Comparison of ENCODE assay signal across 7 mouse cellular contexts in genomic region chr16:90220892-90221431, GRCm38 (mm10). TPM values are rescaled to one million over a fixed set of nuclear protein-coding genes. Genes with fewer than 3 reads are reported as not detected.
A peak's percentile ranks its signal among the peaks of the same experiment; 100 is the strongest.
DNase-seq lines count a peak whose midpoint lies in the region; ATAC-seq and TF ChIP-seq lines count a peak whose summit lies in the region.

No protein-coding gene starts in this region.

- no peak for TF ChIP-seq POLR2A in small intestine, adult 2 months (IDR thresholded peaks at IDR 0.05; ENCODE audit: low read depth, low read length)

- no peaks in the 10 kb centered on the region for H3K9me3 ChIP-seq in forebrain, embryonic 15.5 days
- H3K9me3 ChIP-seq in intestine, embryonic 14.5 days (ENCODE audit: control insufficient read depth, low read length), result no peaks in the 10 kb centered on the region

- peak; percentile 53 for ATAC-seq in forebrain, embryonic 15.5 days (replicated peaks)
- peak; percentile 89 for ATAC-seq in intestine, embryonic 14.5 days (replicated peaks; ENCODE audit: low FRiP score, low TSS enrichment, low read depth)

- H3K4me3 ChIP-seq in forebrain, embryonic 15.5 days, result peak overlapping the region; percentile 97
- peak overlapping the region; percentile 88 for H3K4me3 ChIP-seq in intestine, embryonic 14.5 days (ENCODE audit: low read depth, low read length)
- H3K4me3 ChIP-seq in macrophage (ENCODE audit: inconsistent target), result peak overlapping the region; percentile 72
- H3K4me3 ChIP-seq in small intestine, adult 2 months (ENCODE audit: low read depth, low read length), result peak overlapping the region; percentile 80

- no peaks in the 10 kb centered on the region for H3K27me3 ChIP-seq in forebrain, embryonic 15.5 days
- no peaks in the 10 kb centered on the region for H3K27me3 ChIP-seq in intestine, embryonic 14.5 days (replicated peaks; ENCODE audit: control insufficient read depth, insufficient read depth, low read length)
- H3K27me3 ChIP-seq in small intestine, adult 2 months (ENCODE audit: control insufficient read depth, insufficient read depth, low read length), result no peaks in the 10 kb centered on the region

- no peak for TF ChIP-seq CTCF in small intestine, adult 2 months (IDR thresholded peaks at IDR 0.05; ENCODE audit: extremely low read depth, insufficient read length, insufficient replicate concordance, low read depth, low read length)

- peak; percentile 28 for DNase-seq in right cerebral cortex, adult 18-20 months
- DNase-seq in right cerebral cortex, postnatal 25 days, result no peak
- DNase-seq in adrenal gland, postnatal 36 days, result peak; percentile 79 to 80
- peak; percentile 80 for DNase-seq in intestine, embryonic 14.5 days (ENCODE audit: low spot score)

- peaks cover 20% of the 10 kb centered on the region for H3K36me3 ChIP-seq in forebrain, embryonic 15.5 days
- H3K36me3 ChIP-seq in intestine, embryonic 14.5 days (ENCODE audit: control insufficient read depth, insufficient read depth, low read length), result peaks cover 28% of the 10 kb centered on the region
- peaks cover 10% of the 10 kb centered on the region; the same call in 1 of the 2 replicates for H3K36me3 ChIP-seq in macrophage (ENCODE audit: inconsistent target)
- peaks cover 21% of the 10 kb centered on the region for H3K36me3 ChIP-seq in small intestine, adult 2 months (ENCODE audit: control insufficient read depth, insufficient read depth, low read length)

- H3K79me2 ChIP-seq in macrophage (ENCODE audit: inconsistent target), result peaks cover 40% of the 10 kb centered on the region

- peaks cover 28% of the 10 kb centered on the region for H3K4me1 ChIP-seq in forebrain, embryonic 15.5 days
- H3K4me1 ChIP-seq in intestine, embryonic 14.5 days (replicated peaks; ENCODE audit: control insufficient read depth, insufficient read depth, low read length), result peaks cover 14% of the 10 kb centered on the region
- peaks cover 15% of the 10 kb centered on the region; the same call in 1 of the 2 replicates for H3K4me1 ChIP-seq in small intestine, adult 2 months (ENCODE audit: control insufficient read depth, insufficient read depth, insufficient read length, low read length)

- H3K27ac ChIP-seq in forebrain, embryonic 15.5 days (replicated peaks), result peak overlapping the region; percentile 93
- peak overlapping the region; percentile 93 for H3K27ac ChIP-seq in intestine, embryonic 14.5 days (ENCODE audit: low read depth)
- H3K27ac ChIP-seq in macrophage, result peak overlapping the region; percentile 40; the same call in 1 of the 2 replicates
- H3K27ac ChIP-seq in small intestine, adult 2 months (ENCODE audit: insufficient read depth, low read depth, low read length), result peak overlapping the region; percentile 63

- H3K9ac ChIP-seq in forebrain, embryonic 15.5 days (replicated peaks), result peak overlapping the region; percentile 98
- peak overlapping the region; percentile 90 for H3K9ac ChIP-seq in intestine, embryonic 14.5 days (ENCODE audit: low read length)

- WGBS in forebrain, embryonic 15.5 days, result under 1% methylated on average over 48 of the region's 52 CpGs
- 2% methylated on average over 49 of the region's 52 CpGs for WGBS in intestine, embryonic 14.5 days
- under 1% methylated on average over 52 of the region's 52 CpGs for WGBS in macrophage (ENCODE audit: missing documents)
- under 1% methylated on average over 49 of the region's 52 CpGs for WGBS in small intestine, adult 2 months

- peak overlapping the region; percentile 79 for H3K4me2 ChIP-seq in forebrain, embryonic 15.5 days (replicated peaks)
- H3K4me2 ChIP-seq in intestine, embryonic 14.5 days (ENCODE audit: low read length), result peak overlapping the region; percentile 95

RNA-seq across cellular contexts. Expression of gene Sod1, which starts 0.4 kb away (rescaled TPM):
- total RNA-seq in adrenal gland, postnatal 36 days (2021), result 1,000 to 10,000 TPM; 1,234 to 1,554 TPM
- 853 and 902 TPM in 2 replicates for polyA plus RNA-seq in forebrain, embryonic 15.5 days (2015; fragmentation: Nextera tagmentation; extraction: Ambion mirVana)
- 1,317 and 1,355 TPM in 2 replicates for polyA plus RNA-seq in intestine, embryonic 14.5 days (2014; fragmentation: Nextera tagmentation; extraction: Ambion mirVana)
- total RNA-seq in macrophage (2018; cell fraction: chromatin; rRNA removed), result 10 to 100 TPM in 23 of 26 experiments, 1 to 10 TPM in 3; 9.0 to 60.1 (median 21.2) TPM
- 100 to 1,000 TPM; 198 to 409 (median 269) TPM for total RNA-seq in macrophage (2018; cell fraction: cytosol; rRNA removed)
- total RNA-seq in macrophage (2018; cell fraction: nucleus; rRNA removed), result 10 to 100 TPM; 25.2 to 96.1 (median 48.3) TPM
- polyA plus RNA-seq in macrophage (2018), result 366 to 429 TPM (median 381 TPM) in 3 replicates
- 247 and 406 TPM in 2 replicates for polyA plus RNA-seq in small intestine, adult 2 months (2012; rRNA removed)

Comparison
In these comparisons a context has a peak if more than half of its experiments do, and no peak if none do; other contexts are left out.
1. H3K27ac ChIP-seq: peak in every context shown above with its lines; median percentile 93 in forebrain, embryonic 15.5 days; 93 in intestine, embryonic 14.5 days; 63 in small intestine, adult 2 months; 40 in macrophage.